Mouse (Mus musculus): Measurements from ENCODE around the gene Map7.

GRCm38 (mm10) chr10:20155401-20155800, 7.1 kb downstream of the Map7 start:
- TF ChIP-seq TCF12 (IDR thresholded peaks at IDR 0.05; ENCODE audit: insufficient read depth, poor library complexity, severe bottlenecking) = no peak
- no peak for TF ChIP-seq CEBPB (IDR thresholded peaks at IDR 0.05; ENCODE audit: insufficient read depth, poor library complexity, severe bottlenecking)
- no peak for TF ChIP-seq POLR2A (IDR thresholded peaks at IDR 0.05; ENCODE audit: insufficient read length, low read depth)
- no peak for TF ChIP-seq POLR2AphosphoS2 (IDR thresholded peaks at IDR 0.05; ENCODE audit: insufficient read length, low read depth)
- no peak for TF ChIP-seq USF1 (IDR thresholded peaks at IDR 0.05; ENCODE audit: low read depth)
- no peak for TF ChIP-seq E2F4 (IDR thresholded peaks at IDR 0.05; ENCODE audit: insufficient read depth)
- TF ChIP-seq MYOG (IDR thresholded peaks at IDR 0.05; ENCODE audit: control insufficient read depth in 1 of 3, insufficient read depth in 1 of 3, insufficient read length in 2 of 3, low read depth in 2 of 3) = no peak
- TF ChIP-seq TCF3 (IDR thresholded peaks at IDR 0.05; ENCODE audit: insufficient read length, low read depth) = no peak
- no peak for TF ChIP-seq MAX (IDR thresholded peaks at IDR 0.05; ENCODE audit: low read depth)
- no peak for TF ChIP-seq MYOD1 (IDR thresholded peaks at IDR 0.05; ENCODE audit: control insufficient read depth in 1 of 3, insufficient read length in 2 of 3, low read depth in 2 of 3)
- no peak for TF ChIP-seq REST (IDR thresholded peaks at IDR 0.05; ENCODE audit: insufficient read depth, insufficient read length)
- TF ChIP-seq SRF (IDR thresholded peaks at IDR 0.05; ENCODE audit: control insufficient read depth, insufficient read length, low read depth) = no peak
